Mouse (Mus musculus): ENCODE data around the gene Myh3.
"Not testable (repeated sequence)": the region's sequence is repeated elsewhere in the genome, so short reads cannot be mapped to it uniquely, and the experiment has no call there.

Gene Myh3

GRCm38 (mm10) chr11:67076781-67077180 lies 1.3 kb upstream of the Myh3 start:
- in situ Hi-C loops (cut with MboI; ENCODE audit: low sequenced_read_pairs), result loop anchor here (5.0 kb wide), 1 partner anchor 49 kb away; the partner anchor contains the start of gene Tmem220

GRCm38 (mm10) chr11:67077435-67077834 lies 665 bp upstream of the Myh3 start:
- in situ Hi-C loops (cut with MboI; ENCODE audit: low sequenced_read_pairs), result loop anchor here (5.0 kb wide), 1 partner anchor 50 kb away; the partner anchor contains the start of gene Tmem220

GRCm38 (mm10) chr11:67078888-67079287 lies 788 bp downstream of the Myh3 start:
- in situ Hi-C loops (cut with MboI; ENCODE audit: low sequenced_read_pairs), result loop anchor here (5.0 kb wide), 1 partner anchor 52 kb away; the partner anchor contains the start of gene Tmem220

- in situ Hi-C loops (cut with MboI; ENCODE audit: low sequenced_read_pairs), result loop anchor here (5.0 to 10.0 kb wide), 2 partner anchors 52 to 175 kb away; partner anchors contain the start of gene Tmem220
Measured at GRCm38 (mm10) chr11:67079740-67080139, 1.6 kb downstream of the Myh3 start.

- in situ Hi-C loops (cut with MboI; ENCODE audit: low sequenced_read_pairs), result loop anchor here (10.0 kb wide), 1 partner anchor 175 kb away; no protein-coding TSS in a partner anchor
Measured at GRCm38 (mm10) chr11:67080168-67080567, 2.1 kb downstream of the Myh3 start.

GRCm38 (mm10) chr11:67081125-67081649 lies 3.1 kb downstream of the Myh3 start:
- in situ Hi-C loops (cut with MboI; ENCODE audit: low sequenced_read_pairs), result loop anchor here (10.0 kb wide), 1 partner anchor 176 kb away; no protein-coding TSS in a partner anchor

GRCm38 (mm10) chr11:67082188-67082587 lies 4.1 kb downstream of the Myh3 start:
- in situ Hi-C loops (cut with MboI; ENCODE audit: low sequenced_read_pairs), result loop anchor here (10.0 kb wide), 1 partner anchor 177 kb away; no protein-coding TSS in a partner anchor

- in situ Hi-C loops (cut with MboI; ENCODE audit: low sequenced_read_pairs), result loop anchor here (10.0 kb wide), 1 partner anchor 178 kb away; no protein-coding TSS in a partner anchor
Measured at GRCm38 (mm10) chr11:67082793-67083192, 4.7 kb downstream of the Myh3 start.

GRCm38 (mm10) chr11:67083239-67083638 lies 5.1 kb downstream of the Myh3 start:
- in situ Hi-C loops (cut with MboI; ENCODE audit: low sequenced_read_pairs), result loop anchor here (10.0 kb wide), 1 partner anchor 178 kb away; no protein-coding TSS in a partner anchor

- in situ Hi-C loops (cut with MboI; ENCODE audit: low sequenced_read_pairs), result loop anchor here (10.0 kb wide), 1 partner anchor 179 kb away; no protein-coding TSS in a partner anchor
Measured at GRCm38 (mm10) chr11:67083712-67084340, 5.7 kb downstream of the Myh3 start.

- in situ Hi-C loops (cut with MboI; ENCODE audit: low sequenced_read_pairs), result loop anchor here (10.0 kb wide), 1 partner anchor 181 kb away; no protein-coding TSS in a partner anchor
Measured at GRCm38 (mm10) chr11:67085489-67085888, 7.4 kb downstream of the Myh3 start.

- in situ Hi-C loops (cut with MboI; ENCODE audit: low sequenced_read_pairs), result loop anchor here (10.0 kb wide), 1 partner anchor 182 kb away; no protein-coding TSS in a partner anchor
Measured at GRCm38 (mm10) chr11:67086467-67087164, 8.5 kb downstream of the Myh3 start.

- in situ Hi-C loops (cut with MboI; ENCODE audit: low sequenced_read_pairs), result loop anchor here (10.0 kb wide), 1 partner anchor 182 kb away; no protein-coding TSS in a partner anchor
Measured at GRCm38 (mm10) chr11:67087225-67087624, 9.1 kb downstream of the Myh3 start.

- in situ Hi-C loops (cut with MboI; ENCODE audit: low sequenced_read_pairs), result not testable (repeated sequence)
Measured at GRCm38 (mm10) chr11:67092354-67092753, 14.3 kb downstream of the Myh3 start.

GRCm38 (mm10) chr11:67093201-67093600 lies 15.1 kb downstream of the Myh3 start:
- in situ Hi-C loops (cut with MboI; ENCODE audit: low sequenced_read_pairs), result no loop called here

GRCm38 (mm10) chr11:67093652-67094051 lies 15.6 kb downstream of the Myh3 start:
- in situ Hi-C loops (cut with MboI; ENCODE audit: low sequenced_read_pairs), result no loop called here

GRCm38 (mm10) chr11:67094470-67094869 lies 16.4 kb downstream of the Myh3 start:
- in situ Hi-C loops (cut with MboI; ENCODE audit: low sequenced_read_pairs), result no loop called here

- in situ Hi-C loops (cut with MboI; ENCODE audit: low sequenced_read_pairs), result no loop called here
Measured at GRCm38 (mm10) chr11:67097709-67098108, 19.6 kb downstream of the Myh3 start.

GRCm38 (mm10) chr11:67098427-67098826 lies 20.3 kb downstream of the Myh3 start:
- in situ Hi-C loops (cut with MboI; ENCODE audit: low sequenced_read_pairs), result no loop called here

- in situ Hi-C loops (cut with MboI; ENCODE audit: low sequenced_read_pairs), result no loop called here
Measured at GRCm38 (mm10) chr11:67099241-67099640, 21.1 kb downstream of the Myh3 start.

- in situ Hi-C loops (cut with MboI; ENCODE audit: low sequenced_read_pairs), result loop anchor here (25.0 kb wide), 1 partner anchor 562 kb away; no protein-coding TSS in a partner anchor
Measured at GRCm38 (mm10) chr11:67100169-67100568, 22.1 kb downstream of the Myh3 start.
